Mouse (Mus musculus) G1E (cell line): ENCODE results near the gene Gm11937. TPM values are rescaled to one million over a fixed set of nuclear protein-coding genes. Genes with fewer than 3 reads are reported as not detected.

Experiments
- ATAC-seq: 2 replicates; pipeline ENCODE4 v1.8.0; 2016; ENCODE audit warnings: mild to moderate bottlenecking; ENCODE audit not compliant: insufficient number of reproducible peaks, poor library complexity, low FRiP score, severe bottlenecking; ENCODE audit errors: extremely low read depth
- DNase-seq: peaks from one replicate; pipeline ENCODE4 v3.0.0; 2012; ENCODE audit warnings: low spot score
- H3K27me3 ChIP-seq: 2 replicates; pipeline ENCODE4 v1.6.1; 2012; ENCODE audit warnings: mild to moderate bottlenecking, low read length, inconsistent platforms; ENCODE audit not compliant: insufficient read depth
- H3K36me3 ChIP-seq: replicated peaks from 2 replicates; pipeline ENCODE3; 2012; ENCODE audit warnings: mild to moderate bottlenecking, inconsistent platforms
- H3K4me1 ChIP-seq: 2 replicates; pipeline ENCODE4 v1.6.1; 2012; ENCODE audit warnings: low read depth, low read length, inconsistent platforms, mixed read lengths; ENCODE audit not compliant: insufficient read depth
- H3K4me3 ChIP-seq: 2 replicates; pipeline ENCODE4 v1.5.1; 2012; ENCODE audit warnings: low read depth, mild to moderate bottlenecking, inconsistent platforms, low read length, moderate library complexity, mixed read lengths
- H3K9me3 ChIP-seq: replicated peaks from 2 replicates; pipeline ENCODE4 v1.6.1; 2012; ENCODE audit warnings: inconsistent platforms
- CTCF ChIP-seq: IDR thresholded peaks from 2 replicates; pipeline ENCODE4 v1.5.1; 2012; ENCODE audit warnings: low read depth, low read length, inconsistent platforms, mixed read lengths
- GATA1 ChIP-seq: IDR thresholded peaks from 2 replicates; pipeline ENCODE4 v1.6.1; 2012; ENCODE audit warnings: borderline replicate concordance, low read length, inconsistent platforms, mixed read lengths
- GATA2 ChIP-seq: IDR thresholded peaks from 2 replicates; pipeline ENCODE4 v1.6.1; 2012; ENCODE audit warnings: low read depth, low read length, inconsistent platforms, borderline replicate concordance
- POLR2AphosphoS5 ChIP-seq: IDR thresholded peaks from 2 replicates; pipeline ENCODE4 v1.6.1; 2012; ENCODE audit warnings: low read depth, low read length, inconsistent platforms; ENCODE audit not compliant: insufficient replicate concordance
- TAL1 ChIP-seq: conservative IDR thresholded peaks from 2 replicates; pipeline ENCODE4 v1.6.1; 2012; ENCODE audit warnings: low read depth, low read length, inconsistent platforms, mixed read lengths
- polyA plus RNA-seq: library from polyadenylated mRNA; stranded (reverse); fragments of >175 nt; gene quantifications from 2 replicates; pipeline ENCODE4 v1.2.3, GENCODE M21; 2012
- total RNA-seq, 2 experiments: library from RNA; stranded (forward) in 1 of 2; stranded (reverse) in 1 of 2; fragments of 200-1000 nt in 1 of 2; fragments of >200 nt in 1 of 2; fragmentation: Nextera tagmentation in 1 of 2; gene quantifications; 2 replicates each; pipeline ENCODE4 v1.2.3; 2014 to 2017

Gene Gm11937
- total and polyA plus RNA-seq, 3 experiments, result not detected

DNA sequence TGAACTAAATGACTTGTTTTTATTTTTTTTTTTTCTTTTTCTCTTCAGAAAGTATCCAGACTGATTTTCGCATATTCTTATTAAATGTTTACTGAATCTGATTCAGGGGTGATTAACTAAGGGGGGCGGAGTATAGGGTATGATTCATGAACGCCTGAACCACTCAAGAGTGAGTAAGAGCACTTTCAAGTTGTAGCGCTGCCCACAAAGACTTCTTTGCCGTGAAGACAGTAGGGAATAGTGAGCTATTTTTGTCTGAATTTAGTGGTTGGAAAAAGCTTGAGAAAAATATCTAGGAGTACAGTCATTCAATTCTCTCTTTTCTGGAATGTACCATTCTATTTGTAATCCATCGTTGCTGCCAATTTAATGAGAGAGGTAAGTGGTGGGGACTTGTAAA is 28.4 kb downstream of the Gm11937 start:
- H3K4me1 ChIP-seq, result no peaks in the 10 kb centered on the region
- no peak overlapping the region for H3K4me3 ChIP-seq
- no peak for TF ChIP-seq TAL1
- ATAC-seq (no peak), DNase-seq (no peak)
- H3K27me3 ChIP-seq, result no peaks in the 10 kb centered on the region
- H3K9me3 ChIP-seq, result peaks cover 11% of the 10 kb centered on the region
- no peaks in the 10 kb centered on the region for H3K36me3 ChIP-seq

DNA sequence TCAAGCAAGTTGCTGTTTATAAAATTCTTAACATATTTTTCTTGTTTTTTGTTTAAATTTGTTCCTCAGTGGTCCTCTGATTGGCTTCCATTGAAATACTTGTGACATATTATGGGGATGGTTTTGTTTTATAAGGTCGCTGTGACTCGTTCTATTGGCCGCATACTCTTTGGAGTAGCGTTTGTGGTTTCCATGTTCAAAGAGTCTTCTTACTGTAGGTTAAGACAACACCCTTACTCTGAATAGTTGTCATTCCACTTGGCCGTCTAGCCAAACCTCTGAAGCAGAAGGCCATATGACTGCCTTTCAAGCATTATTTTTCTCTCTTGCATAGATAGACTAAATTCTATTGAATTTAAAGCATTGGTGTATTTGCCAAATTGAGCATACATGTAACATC is 28.9 kb downstream of the Gm11937 start:
- Histone ChIP-seq H3K4me1 (no peaks in the 10 kb centered on the region), H3K4me3 (no peak overlapping the region), H3K27me3 (no peaks in the 10 kb centered on the region), H3K36me3 (no peaks in the 10 kb centered on the region), H3K9me3 (peaks cover 11% of the 10 kb centered on the region)
- ATAC-seq (no peak), DNase-seq (no peak)
- TF ChIP-seq TAL1, result no peak
- no peak for TF ChIP-seq GATA2
- no peak for TF ChIP-seq GATA1
- no peak for TF ChIP-seq POLR2AphosphoS5
- no peak for TF ChIP-seq CTCF

DNA sequence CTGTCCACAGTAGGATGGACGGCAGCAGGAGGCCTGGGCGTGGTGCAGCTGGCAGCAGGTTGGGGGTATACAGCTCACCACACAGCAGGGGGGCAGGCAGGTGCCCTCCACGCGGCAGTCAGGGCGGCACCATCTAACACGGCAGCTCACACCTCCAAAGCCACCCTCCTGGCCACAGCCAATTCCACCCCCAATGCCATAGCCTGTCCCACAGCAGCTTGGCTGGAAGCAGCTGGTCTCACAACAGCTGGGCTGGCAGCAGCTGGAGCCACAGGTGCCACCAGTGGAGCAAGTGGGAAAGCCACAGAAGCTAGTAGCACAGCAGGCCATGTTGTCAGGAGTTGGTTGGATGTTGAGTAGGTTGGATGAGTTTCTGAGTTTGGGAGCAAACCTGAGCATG is 29.4 kb downstream of the Gm11937 start, which contains the start of gene Krtap1-5:
Krtap1-5 (minus strand) TSS at position 381 of the 400 bp plus-strand sequence.
- no peak for ATAC-seq
- H3K36me3 ChIP-seq, result no peaks in the 10 kb centered on the region
- H3K9me3 ChIP-seq, result peaks cover 11% of the 10 kb centered on the region
- no peak within 1 kb of the TSS for H3K4me3 ChIP-seq
- no peak for TF ChIP-seq POLR2AphosphoS5
- TF ChIP-seq CTCF, result no peak
- TF ChIP-seq TAL1, result no peak
- no peak for TF ChIP-seq GATA1
- TF ChIP-seq GATA2, result no peak
- H3K4me1 ChIP-seq, result no peaks in the 10 kb centered on the region
- DNase-seq, result no peak
- no peaks in the 10 kb centered on the region for H3K27me3 ChIP-seq

DNA sequence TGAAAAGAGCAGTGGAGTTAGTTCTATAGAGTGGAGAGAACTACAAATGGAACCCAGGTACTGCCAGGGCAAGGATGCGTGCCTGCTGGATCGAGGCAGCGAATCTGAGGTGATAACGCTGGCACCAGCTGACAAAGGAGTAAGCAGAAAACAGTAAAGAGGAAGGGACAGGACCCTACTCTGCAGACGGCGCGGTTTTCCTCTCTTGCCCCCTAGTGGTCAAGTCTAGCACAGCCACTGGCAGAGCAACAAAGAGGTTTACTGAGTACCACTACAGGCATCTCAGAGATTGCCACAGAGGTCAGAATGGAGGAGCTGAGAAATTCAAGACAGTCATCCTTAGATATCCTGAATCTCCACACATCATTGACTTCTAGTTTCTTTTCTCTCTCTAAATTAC is 35.9 kb downstream of the Gm11937 start:
- Histone ChIP-seq H3K4me3 (no peak overlapping the region), H3K9me3 (peaks cover 11% of the 10 kb centered on the region), H3K27me3 (no peaks in the 10 kb centered on the region), H3K4me1 (no peaks in the 10 kb centered on the region), H3K36me3 (no peaks in the 10 kb centered on the region)
- ATAC-seq (peak; percentile 45; the same call in 1 of the 2 replicates), DNase-seq (peak; percentile 2)
- peak; percentile 38; the same call in 1 of the 2 replicates for TF ChIP-seq CTCF
- TF ChIP-seq GATA1, result no peak
- TF ChIP-seq TAL1, result no peak
- no peak for TF ChIP-seq POLR2AphosphoS5

DNA sequence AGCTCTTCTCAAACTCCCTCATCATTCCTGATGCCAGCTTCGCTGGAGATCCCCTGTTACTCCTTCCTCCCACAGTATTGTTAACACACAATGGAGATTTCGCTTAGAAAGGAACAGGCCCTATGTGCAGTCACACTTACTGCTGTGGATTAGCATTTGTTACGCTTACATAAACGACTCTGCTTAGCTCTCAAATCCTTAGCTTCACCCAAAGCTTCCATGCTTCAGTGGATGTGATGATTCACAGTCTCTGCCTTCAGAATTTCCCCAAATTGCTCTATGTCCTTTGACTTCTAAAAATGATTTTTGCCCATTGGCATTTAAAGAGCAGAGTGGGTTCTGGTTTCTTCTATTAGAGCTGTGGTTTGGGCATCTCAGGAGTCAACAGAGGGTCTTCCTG is 36.8 kb downstream of the Gm11937 start:
- TF ChIP-seq CTCF (no peak), GATA1 (no peak), TAL1 (no peak), GATA2 (no peak), POLR2AphosphoS5 (no peak)
- no peaks in the 10 kb centered on the region for H3K4me1 ChIP-seq
- peaks cover 11% of the 10 kb centered on the region for H3K9me3 ChIP-seq
- H3K36me3 ChIP-seq, result no peaks in the 10 kb centered on the region
- H3K27me3 ChIP-seq, result no peaks in the 10 kb centered on the region
- ATAC-seq, result no peak
- DNase-seq, result no peak
- no peak overlapping the region for H3K4me3 ChIP-seq

DNA sequence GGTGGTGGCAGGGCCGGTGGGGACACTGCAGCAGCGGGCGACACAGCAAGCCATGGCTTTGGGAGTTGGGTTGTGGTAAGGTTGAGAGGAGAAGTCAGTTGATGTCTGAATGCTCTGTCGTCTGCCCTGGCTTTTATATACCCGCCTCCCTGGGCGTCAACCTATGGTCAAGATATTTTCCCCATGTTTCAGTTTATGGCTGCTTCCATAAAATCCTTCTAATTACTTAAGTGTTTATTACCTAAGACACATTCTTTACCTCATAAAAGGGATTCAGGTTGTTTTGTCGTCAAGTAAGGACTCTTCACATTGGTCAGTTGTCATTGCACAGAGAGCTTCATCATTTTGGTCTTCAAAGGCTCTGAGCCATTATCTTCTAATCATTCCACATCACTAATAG is 43.5 kb downstream of the Gm11937 start, which contains the start of gene Krtap3-1:
Krtap3-1 (minus strand) TSS at position 101 of the 400 bp plus-strand sequence.
- Histone ChIP-seq H3K9me3 (peaks cover 12% of the 10 kb centered on the region), H3K27me3 (no peaks in the 10 kb centered on the region), H3K4me1 (no peaks in the 10 kb centered on the region), H3K4me3 (no peak within 1 kb of the TSS), H3K36me3 (no peaks in the 10 kb centered on the region)
- ATAC-seq, result no peak
- DNase-seq, result no peak
- TF ChIP-seq GATA2 (no peak), CTCF (no peak), TAL1 (no peak), POLR2AphosphoS5 (no peak), GATA1 (no peak)

DNA sequence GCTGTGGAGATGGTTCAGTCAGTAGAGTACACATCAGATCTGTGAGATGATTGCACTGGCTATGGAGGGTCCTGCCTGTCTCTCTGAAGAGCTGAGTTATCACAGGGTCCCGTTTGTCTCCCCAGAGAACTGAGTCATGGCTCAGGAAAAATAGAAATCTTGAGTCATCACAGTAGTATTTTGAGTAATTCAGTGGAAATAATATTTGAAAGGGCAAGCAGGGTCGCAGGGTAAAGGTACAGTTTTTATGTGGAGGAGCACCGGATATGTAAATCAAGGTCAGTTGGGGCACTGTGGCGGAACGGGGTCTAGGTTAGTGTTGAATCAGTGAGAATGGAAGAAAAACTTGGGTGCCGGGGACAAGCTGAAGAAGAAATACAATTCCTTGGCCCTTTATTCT is 47.4 kb downstream of the Gm11937 start:
- Histone ChIP-seq H3K4me3 (no peak overlapping the region), H3K27me3 (no peaks in the 10 kb centered on the region), H3K4me1 (no peaks in the 10 kb centered on the region), H3K9me3 (peaks cover 11% of the 10 kb centered on the region), H3K36me3 (no peaks in the 10 kb centered on the region)
- TF ChIP-seq GATA1, result no peak
- TF ChIP-seq POLR2AphosphoS5, result no peak
- TF ChIP-seq GATA2, result no peak
- TF ChIP-seq TAL1, result no peak
- no peak for TF ChIP-seq CTCF
- no peak for DNase-seq
- no peak for ATAC-seq

Other genes starting within 250 kb of the Gm11937 start
Only the 20 nearest of the 37 such genes appear.
- not detected in 2 replicates for gene Krt39, start 88.9 kb downstream of the Gm11937 start, total RNA-seq (2014; fragmentation: Nextera tagmentation)
- gene Krt39, start 88.9 kb downstream of the Gm11937 start, total RNA-seq (2017), result 0.05 TPM in 1 of 2 replicates, not detected in the other
- not detected in 2 replicates for gene Krt39, start 88.9 kb downstream of the Gm11937 start, polyA plus RNA-seq
- gene Krt40, start 67.0 kb downstream of the Gm11937 start, total RNA-seq (2014; fragmentation: Nextera tagmentation), result not detected in 2 replicates
- 0.16 TPM in 1 of 2 replicates, not detected in the other for gene Krt40, start 67.0 kb downstream of the Gm11937 start, total RNA-seq (2017)
- gene Krt40, start 67.0 kb downstream of the Gm11937 start, polyA plus RNA-seq, result not detected in 2 replicates
- not detected in 2 replicates for gene Krtap3-3, start 59.3 kb downstream of the Gm11937 start, total RNA-seq (2014; fragmentation: Nextera tagmentation)
- gene Krtap3-3, start 59.3 kb downstream of the Gm11937 start, total RNA-seq (2017), result not detected in 2 replicates
- gene Krtap3-3, start 59.3 kb downstream of the Gm11937 start, polyA plus RNA-seq, result not detected in 2 replicates
- not detected in 2 replicates for gene Krtap3-2, start 53.3 kb downstream of the Gm11937 start, total RNA-seq (2014; fragmentation: Nextera tagmentation)
- 0.16 and 0.23 TPM in 2 replicates for gene Krtap3-2, start 53.3 kb downstream of the Gm11937 start, total RNA-seq (2017)
- not detected in 2 replicates for gene Krtap3-2, start 53.3 kb downstream of the Gm11937 start, polyA plus RNA-seq
- gene Gm11939, start 50.7 kb downstream of the Gm11937 start, total RNA-seq (2014; fragmentation: Nextera tagmentation), result not detected in 2 replicates
- gene Gm11939, start 50.7 kb downstream of the Gm11937 start, total RNA-seq (2017), result not detected in 2 replicates
- gene Gm11939, start 50.7 kb downstream of the Gm11937 start, polyA plus RNA-seq, result not detected in 2 replicates
- gene Krtap3-1, start 43.6 kb downstream of the Gm11937 start, total RNA-seq (2014; fragmentation: Nextera tagmentation), result not detected in 2 replicates
- gene Krtap3-1, start 43.6 kb downstream of the Gm11937 start, total RNA-seq (2017), result not detected in 2 replicates
- gene Krtap3-1, start 43.6 kb downstream of the Gm11937 start, polyA plus RNA-seq, result not detected in 2 replicates
- not detected in 2 replicates for gene Krtap1-5, start 29.2 kb downstream of the Gm11937 start, total RNA-seq (2014; fragmentation: Nextera tagmentation)
- gene Krtap1-5, start 29.2 kb downstream of the Gm11937 start, total RNA-seq (2017), result 0.11 and 0.12 TPM in 2 replicates
- not detected in 2 replicates for gene Krtap1-5, start 29.2 kb downstream of the Gm11937 start, polyA plus RNA-seq
- gene Krtap1-4, start 26.5 kb downstream of the Gm11937 start, total RNA-seq (2014; fragmentation: Nextera tagmentation), result not detected in 2 replicates
- 0.41 TPM in 1 of 2 replicates, not detected in the other for gene Krtap1-4, start 26.5 kb downstream of the Gm11937 start, total RNA-seq (2017)
- gene Krtap1-4, start 26.5 kb downstream of the Gm11937 start, polyA plus RNA-seq, result not detected in 2 replicates
- gene Krtap1-3, start 18.9 kb downstream of the Gm11937 start, total RNA-seq (2014; fragmentation: Nextera tagmentation), result not detected in 2 replicates
- not detected in 2 replicates for gene Krtap1-3, start 18.9 kb downstream of the Gm11937 start, total RNA-seq (2017)
- not detected in 2 replicates for gene Krtap1-3, start 18.9 kb downstream of the Gm11937 start, polyA plus RNA-seq
- not detected in 2 replicates for gene Krtap9-3, start 12.1 kb downstream of the Gm11937 start, total RNA-seq (2014; fragmentation: Nextera tagmentation)
- gene Krtap9-3, start 12.1 kb downstream of the Gm11937 start, total RNA-seq (2017), result 0.49 TPM in 1 of 2 replicates, not detected in the other
- gene Krtap9-3, start 12.1 kb downstream of the Gm11937 start, polyA plus RNA-seq, result not detected in 2 replicates
- not detected in 2 replicates for gene Gm11938, start 6.9 kb downstream of the Gm11937 start, total RNA-seq (2014; fragmentation: Nextera tagmentation)
- gene Gm11938, start 6.9 kb downstream of the Gm11937 start, total RNA-seq (2017), result not detected in 2 replicates
- gene Gm11938, start 6.9 kb downstream of the Gm11937 start, polyA plus RNA-seq, result not detected in 2 replicates
- gene Krtap2-4, start 4.7 kb upstream of the Gm11937 start, total RNA-seq (2014; fragmentation: Nextera tagmentation), result not detected in 2 replicates
- gene Krtap2-4, start 4.7 kb upstream of the Gm11937 start, total RNA-seq (2017), result not detected in 2 replicates
- not detected in 2 replicates for gene Krtap2-4, start 4.7 kb upstream of the Gm11937 start, polyA plus RNA-seq
- not detected in 2 replicates for gene Gm11562, start 10.2 kb upstream of the Gm11937 start, total RNA-seq (2014; fragmentation: Nextera tagmentation)
- not detected in 2 replicates for gene Gm11562, start 10.2 kb upstream of the Gm11937 start, total RNA-seq (2017)
- gene Gm11562, start 10.2 kb upstream of the Gm11937 start, polyA plus RNA-seq, result not detected in 2 replicates
- not detected in 2 replicates for gene Krtap4-1, start 18.0 kb upstream of the Gm11937 start, total RNA-seq (2014; fragmentation: Nextera tagmentation)
- not detected in 2 replicates for gene Krtap4-1, start 18.0 kb upstream of the Gm11937 start, total RNA-seq (2017)
- gene Krtap4-1, start 18.0 kb upstream of the Gm11937 start, polyA plus RNA-seq, result not detected in 2 replicates
- not detected in 2 replicates for gene Krtap4-2, start 24.9 kb upstream of the Gm11937 start, total RNA-seq (2014; fragmentation: Nextera tagmentation)
- not detected in 2 replicates for gene Krtap4-2, start 24.9 kb upstream of the Gm11937 start, total RNA-seq (2017)
- not detected in 2 replicates for gene Krtap4-2, start 24.9 kb upstream of the Gm11937 start, polyA plus RNA-seq
- not detected in 2 replicates for gene Krtap4-7, start 33.9 kb upstream of the Gm11937 start, total RNA-seq (2014; fragmentation: Nextera tagmentation)
- 0.33 and 0.46 TPM in 2 replicates for gene Krtap4-7, start 33.9 kb upstream of the Gm11937 start, total RNA-seq (2017)
- not detected in 2 replicates for gene Krtap4-7, start 33.9 kb upstream of the Gm11937 start, polyA plus RNA-seq
- not detected in 2 replicates for gene Gm11555, start 40.0 kb upstream of the Gm11937 start, total RNA-seq (2014; fragmentation: Nextera tagmentation)
- gene Gm11555, start 40.0 kb upstream of the Gm11937 start, total RNA-seq (2017), result not detected in 2 replicates
- gene Gm11555, start 40.0 kb upstream of the Gm11937 start, polyA plus RNA-seq, result not detected in 2 replicates
- not detected in 2 replicates for gene Gm11563, start 48.8 kb upstream of the Gm11937 start, total RNA-seq (2014; fragmentation: Nextera tagmentation)
- gene Gm11563, start 48.8 kb upstream of the Gm11937 start, total RNA-seq (2017), result not detected in 2 replicates
- not detected in 2 replicates for gene Gm11563, start 48.8 kb upstream of the Gm11937 start, polyA plus RNA-seq
- gene Krtap4-6, start 55.8 kb upstream of the Gm11937 start, total RNA-seq (2014; fragmentation: Nextera tagmentation), result not detected in 2 replicates
- gene Krtap4-6, start 55.8 kb upstream of the Gm11937 start, total RNA-seq (2017), result 0.12 TPM in 1 of 2 replicates, not detected in the other
- gene Krtap4-6, start 55.8 kb upstream of the Gm11937 start, polyA plus RNA-seq, result not detected in 2 replicates
- not detected in 2 replicates for gene Gm14190, start 80.6 kb upstream of the Gm11937 start, total RNA-seq (2014; fragmentation: Nextera tagmentation)
- gene Gm14190, start 80.6 kb upstream of the Gm11937 start, total RNA-seq (2017), result not detected in 2 replicates
- not detected in 2 replicates for gene Gm14190, start 80.6 kb upstream of the Gm11937 start, polyA plus RNA-seq